In the genomic region with DNA sequence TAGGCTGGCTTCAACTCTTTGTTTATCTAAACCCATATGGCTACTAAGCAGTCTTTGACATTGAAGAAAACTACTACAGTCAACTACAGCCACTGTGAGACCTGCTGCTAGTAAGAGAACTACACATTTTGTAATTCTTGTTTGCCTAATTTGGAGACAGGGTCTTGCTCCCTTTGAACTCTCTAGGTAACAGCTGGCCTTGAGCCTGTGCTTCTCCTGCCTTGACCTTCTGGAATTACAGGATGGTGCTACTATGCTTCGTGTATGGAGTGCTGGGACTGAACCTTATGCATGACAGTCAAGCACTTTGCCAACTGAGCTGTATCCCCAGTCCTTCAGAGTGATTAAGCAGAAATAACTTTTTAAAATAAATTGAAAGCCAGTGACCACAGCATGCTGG, we compare ENCODE assay signal across 36 mouse cellular contexts. TPM values are rescaled to one million over a fixed set of nuclear protein-coding genes. Genes with fewer than 3 reads are reported as not detected.
"Had no signal": no experiment of that assay in that cellular context is flagged by ENCODE, and none has a peak within 500 bp of the region (broad histone marks: within the 10 kb centered on the region; RNA-seq: fewer than 3 reads in every experiment).

No protein-coding gene starts in this region.

- ATAC-seq: hindbrain, embryonic 16.5 days; hindbrain, postnatal 0 days; inflammation-experienced regulatory T-cells, adult 6 months; intestine, embryonic 15.5 days; intestine, embryonic 16.5 days; intestine, postnatal 0 days had no signal

- H3K36me3 ChIP-seq: hindbrain, embryonic 15.5 days; intestine, embryonic 15.5 days had no signal

- H3K27me3 ChIP-seq: heart, embryonic 12.5 days; heart, embryonic 13.5 days; heart, embryonic 15.5 days; hindbrain, embryonic 12.5 days; hindbrain, embryonic 13.5 days; hindbrain, embryonic 15.5 days; intestine, embryonic 15.5 days; kidney, embryonic 15.5 days had no signal

- H3K4me3 ChIP-seq: heart, embryonic 10.5 days; heart, embryonic 12.5 days; heart, embryonic 13.5 days; heart, embryonic 15.5 days; hindbrain, embryonic 10.5 days; hindbrain, embryonic 12.5 days; hindbrain, embryonic 13.5 days; hindbrain, embryonic 15.5 days; intestine, embryonic 15.5 days; kidney, embryonic 15.5 days; layer of hippocampus, adult 2 months had no signal

- DNase-seq: heart, postnatal 10 days; heart, postnatal 14 days; heart, postnatal 36 days; heart, postnatal 4 days; kidney, adult 11 months; kidney, adult 18-20 months; kidney, adult 2 months; kidney, adult 8-10 months; kidney, adult 9 months; kidney, postnatal 10 days; kidney, postnatal 14 days; kidney, postnatal 25 days; kidney, postnatal 36 days; kidney, postnatal 4 days; layer of hippocampus, adult 9-11 months; layer of hippocampus, postnatal 36 days had no signal

- H3K27ac ChIP-seq: heart, embryonic 10.5 days; heart, embryonic 13.5 days; heart, embryonic 15.5 days; hindbrain, embryonic 10.5 days; hindbrain, embryonic 12.5 days; hindbrain, embryonic 13.5 days; hindbrain, embryonic 14.5 days; hindbrain, embryonic 15.5 days; hindbrain, postnatal 0 days; intestine, embryonic 15.5 days; kidney, embryonic 15.5 days; kidney, postnatal 0 days; layer of hippocampus, adult 2 months had no signal

- H3K4me2 ChIP-seq: heart, embryonic 11.5 days; heart, embryonic 12.5 days; heart, embryonic 13.5 days; heart, embryonic 15.5 days; hindbrain, embryonic 12.5 days; hindbrain, embryonic 13.5 days; hindbrain, embryonic 14.5 days; hindbrain, embryonic 15.5 days; intestine, embryonic 15.5 days; kidney, embryonic 15.5 days had no signal

- H3K9ac ChIP-seq: heart, embryonic 12.5 days; heart, embryonic 13.5 days; heart, embryonic 15.5 days; hindbrain, embryonic 12.5 days; hindbrain, embryonic 13.5 days; hindbrain, embryonic 14.5 days; hindbrain, embryonic 15.5 days; intestine, embryonic 15.5 days; kidney, embryonic 15.5 days had no signal

- H3K4me1 ChIP-seq: heart, embryonic 10.5 days; heart, embryonic 12.5 days; heart, embryonic 15.5 days; hindbrain, embryonic 10.5 days; hindbrain, embryonic 12.5 days; hindbrain, embryonic 13.5 days; hindbrain, embryonic 15.5 days; intestine, embryonic 15.5 days; kidney, embryonic 15.5 days had no signal

- H3K9me3 ChIP-seq: heart, embryonic 10.5 days; heart, embryonic 12.5 days; heart, embryonic 13.5 days; heart, embryonic 15.5 days; hindbrain, embryonic 10.5 days; hindbrain, embryonic 12.5 days; hindbrain, embryonic 13.5 days; hindbrain, embryonic 15.5 days; intestine, embryonic 15.5 days; kidney, embryonic 15.5 days had no signal

RNA-seq across cellular contexts. Expression of a gene that starts 53.2 kb away (rescaled TPM):
- total RNA-seq: hematopoietic stem cell, adult 5-6 weeks had no signal
- polyA plus RNA-seq: inflammation-experienced regulatory T-cells, adult 6 months had no signal
